Mouse (Mus musculus) stomach, embryonic 15.5 days (tissue): Measurements from ENCODE around the gene Olfr92. TPM values are rescaled to one million over a fixed set of nuclear protein-coding genes. Genes with fewer than 3 reads are reported as not detected.

Source experiments
- ATAC-seq: fragments of 200-750 bp; cut with Nextera tagmentation; 2 replicates; pipeline ENCODE4 v1.8.0; 2017; ENCODE audit warnings: low read depth, moderate number of reproducible peaks, moderate TSS enrichment; ENCODE audit not compliant: insufficient read depth, low FRiP score
- H3K27ac ChIP-seq: fragments of 300-500 bp; sonication (generic); 2 replicates; pipeline ENCODE4 v1.5.1; 2015; ENCODE audit warnings: mild to moderate bottlenecking, inconsistent platforms
- H3K27me3 ChIP-seq: fragments of 300-500 bp; sonication (generic); replicated peaks from 2 replicates; pipeline ENCODE4 v1.6.1; 2015; ENCODE audit warnings: inconsistent platforms
- H3K36me3 ChIP-seq: fragments of 300-500 bp; sonication (generic); 2 replicates; pipeline ENCODE4 v1.6.1; 2015; ENCODE audit warnings: inconsistent platforms
- H3K4me1 ChIP-seq: fragments of 300-500 bp; sonication (generic); 2 replicates; pipeline ENCODE4 v1.6.1; 2015; ENCODE audit warnings: inconsistent platforms
- H3K4me2 ChIP-seq: fragments of 300-500 bp; sonication (generic); 2 replicates; pipeline ENCODE4 v1.6.1; 2015; ENCODE audit warnings: mild to moderate bottlenecking, inconsistent platforms
- H3K4me3 ChIP-seq: fragments of 300-500 bp; sonication (generic); replicated peaks from 2 replicates; pipeline ENCODE4 v1.5.1; 2015; ENCODE audit warnings: inconsistent platforms
- H3K9ac ChIP-seq: fragments of 300-500 bp; sonication (generic); 2 replicates; pipeline ENCODE4 v1.6.1; 2015; ENCODE audit warnings: inconsistent platforms
- H3K9me3 ChIP-seq: fragments of 300-500 bp; sonication (generic); 2 replicates; pipeline ENCODE4 v1.6.1; 2016; ENCODE audit warnings: inconsistent platforms
- WGBS: fragments of 180-500 bp; shearing (Covaris S2); methylation state at CpG from one replicate; pipeline ENCODE4 v1.1.7; 2015; 5-methylcytosine and 5-hydroxymethylcytosine counted together
- polyA plus RNA-seq: library from polyadenylated mRNA; unstranded; fragments of >200 nt; fragmentation: Nextera tagmentation; extraction: Ambion mirVana; gene quantifications from 2 replicates; pipeline ENCODE4 v1.2.1, GENCODE M21; 2015

The Olfr92 gene
- polyA plus RNA-seq, 1 experiment from 2014 or later: not detected

DNA sequence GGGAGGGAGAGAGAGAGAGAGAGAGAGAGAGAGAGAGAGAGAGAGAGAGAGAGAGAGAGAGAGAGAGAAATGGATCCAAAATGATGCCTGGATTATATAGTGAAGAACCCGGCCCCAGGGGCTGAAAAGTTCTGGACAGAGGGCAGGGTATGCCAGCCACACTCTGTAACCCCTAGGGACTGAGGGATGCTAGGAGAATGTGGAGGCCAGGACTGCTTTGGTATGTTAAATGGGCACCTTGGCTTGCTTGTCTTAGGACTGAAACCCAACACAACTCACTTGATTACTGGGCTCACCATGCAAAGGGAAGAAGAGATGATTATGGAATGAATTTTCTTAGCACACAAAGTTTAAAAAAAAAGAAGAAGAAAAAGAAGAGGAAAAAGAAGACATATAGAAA lies 41.7 kb downstream of the Olfr92 start:
- WGBS: 50% methylated on average over 1 of the region's 1 CpGs

DNA sequence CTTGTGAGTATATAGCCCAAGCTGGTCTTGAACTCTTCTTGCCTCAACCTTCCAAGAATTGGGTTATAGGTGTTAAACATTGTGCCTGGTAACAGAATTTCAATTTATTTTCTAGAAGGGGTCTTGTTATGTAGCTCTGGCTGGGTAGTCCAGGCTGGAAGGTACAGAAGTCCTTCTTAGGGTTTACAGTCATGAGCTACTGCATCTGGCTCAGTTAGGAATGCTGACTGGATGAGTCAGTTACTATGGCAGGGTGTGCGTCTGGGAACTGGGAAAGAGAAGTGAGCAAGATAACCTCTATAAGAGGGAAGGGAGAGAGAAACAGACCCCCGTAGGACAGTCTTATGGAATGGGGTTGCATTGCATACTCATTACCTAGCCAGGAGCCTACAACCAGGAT lies 44.1 kb downstream of the Olfr92 start:
- Histone ChIP-seq H3K36me3 (peaks cover under 1% of the 10 kb centered on the region; the same call in 1 of the 2 replicates), H3K4me1 (no peaks in the 10 kb centered on the region), H3K9me3 (no peaks in the 10 kb centered on the region), H3K4me3 (no peak overlapping the region), H3K27me3 (no peaks in the 10 kb centered on the region), H3K27ac (no peak overlapping the region), H3K4me2 (no peak overlapping the region), H3K9ac (no peak overlapping the region)
- ATAC-seq: no peak
- WGBS: 83% methylated on average over 2 of the region's 2 CpGs

More for the DNA sequence above, 41.7 kb downstream of the Olfr92 start:
- H3K4me3 ChIP-seq: no peak overlapping the region
- ATAC-seq: no peak
- H3K4me2 ChIP-seq: no peak overlapping the region
- H3K27me3 ChIP-seq: no peaks in the 10 kb centered on the region
- H3K9ac ChIP-seq: no peak overlapping the region
- no peaks in the 10 kb centered on the region for H3K9me3 ChIP-seq
- H3K36me3 ChIP-seq: no peaks in the 10 kb centered on the region; the same call in 1 of the 2 replicates
- no peak overlapping the region for H3K27ac ChIP-seq
- H3K4me1 ChIP-seq: no peaks in the 10 kb centered on the region

DNA sequence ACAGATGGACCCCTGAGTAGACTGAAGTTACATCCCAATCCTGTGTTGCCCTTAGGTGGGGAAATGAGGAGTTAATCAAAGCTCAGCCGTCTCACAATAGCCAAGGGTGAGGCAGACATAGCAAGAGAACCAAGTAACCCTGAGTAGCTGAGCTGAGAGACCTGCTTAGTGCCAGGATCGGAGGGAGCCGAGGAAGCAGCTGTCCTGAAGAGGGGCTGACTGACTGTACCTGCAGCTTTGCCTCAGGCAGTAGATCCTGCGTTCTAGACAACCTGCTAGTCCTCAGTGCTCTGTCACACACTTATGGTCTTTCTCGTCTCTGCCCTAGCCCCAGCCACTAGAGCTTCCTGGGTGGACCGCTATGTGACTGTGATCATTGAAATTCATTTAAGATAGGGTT lies 44.7 kb downstream of the Olfr92 start:
- Histone ChIP-seq H3K4me2 (no peak overlapping the region), H3K4me1 (no peaks in the 10 kb centered on the region), H3K27ac (no peak overlapping the region), H3K27me3 (no peaks in the 10 kb centered on the region), H3K9me3 (no peaks in the 10 kb centered on the region), H3K36me3 (peaks cover 7% of the 10 kb centered on the region), H3K9ac (no peak overlapping the region), H3K4me3 (no peak overlapping the region)
- ATAC-seq: no peak
- WGBS: 88% methylated on average over 6 of the region's 6 CpGs

DNA sequence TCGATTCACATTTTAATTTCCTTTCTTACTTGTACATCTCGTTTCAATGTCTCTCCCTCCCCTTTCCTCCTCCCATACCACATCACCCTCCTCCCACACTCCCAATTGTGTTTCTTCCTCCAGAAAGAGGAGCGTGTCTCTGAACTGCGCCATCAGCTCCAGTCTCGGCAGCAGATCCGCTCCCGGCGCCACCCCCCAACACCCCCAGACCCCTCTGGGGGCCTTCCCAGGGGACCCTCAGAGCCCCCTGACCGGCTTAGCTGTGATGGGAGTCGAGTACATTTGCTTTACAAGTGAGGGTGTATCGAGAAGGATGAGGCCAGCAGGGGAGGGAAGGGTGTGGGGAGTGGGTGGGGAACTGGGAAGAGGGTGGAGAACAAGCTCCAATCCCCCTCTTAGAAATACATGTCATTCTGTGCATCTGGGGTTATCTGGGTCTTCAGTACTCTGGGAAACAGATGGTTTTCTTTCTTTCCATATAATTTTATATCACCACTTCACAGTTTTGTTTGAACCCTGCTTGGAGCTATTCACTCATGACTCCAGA lies 47.1 kb downstream of the Olfr92 start:
- Histone ChIP-seq H3K4me2 (no peak overlapping the region), H3K36me3 (peaks cover 15% of the 10 kb centered on the region), H3K27me3 (no peaks in the 10 kb centered on the region)

DNA sequence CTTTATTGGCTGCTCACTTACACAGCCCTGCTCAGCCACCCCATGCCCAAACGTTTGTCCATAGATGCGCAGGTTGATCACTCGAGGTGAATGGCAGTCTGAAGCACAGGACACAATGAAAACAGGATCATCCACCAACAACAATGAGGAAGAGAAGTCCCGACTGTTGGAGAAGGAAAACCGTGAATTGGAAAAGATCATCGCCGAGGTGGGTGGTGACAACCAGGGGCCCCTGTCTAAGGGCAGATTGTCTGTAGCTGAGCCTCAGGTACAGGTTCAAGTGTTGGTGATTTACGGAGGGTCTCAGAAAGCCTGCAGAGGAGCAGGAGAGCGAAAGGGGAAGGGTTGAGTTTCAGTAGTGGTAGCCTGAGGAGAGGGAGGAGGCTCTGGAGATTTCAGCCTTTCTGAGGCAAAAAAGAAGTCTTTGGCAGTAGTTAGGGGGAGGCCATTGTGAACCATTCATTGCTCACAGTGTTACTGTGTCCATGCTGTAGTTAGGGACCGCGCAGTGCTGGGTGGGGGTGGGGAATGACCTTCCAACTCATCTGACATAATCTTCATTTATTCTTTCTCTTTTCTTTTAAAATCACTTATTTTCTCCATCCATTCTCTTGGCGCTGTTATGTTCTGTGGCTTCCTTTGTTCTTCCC lies 47.7 kb downstream of the Olfr92 start:
- no peak overlapping the region for H3K4me2 ChIP-seq
- H3K4me3 ChIP-seq: no peak overlapping the region
- H3K27me3 ChIP-seq: no peaks in the 10 kb centered on the region
- H3K27ac ChIP-seq: no peak overlapping the region
- 80% methylated on average over 12 of the region's 12 CpGs for WGBS
- H3K9ac ChIP-seq: no peak overlapping the region
- no peak for ATAC-seq
- no peaks in the 10 kb centered on the region for H3K9me3 ChIP-seq
- peaks cover 15% of the 10 kb centered on the region for H3K36me3 ChIP-seq
- H3K4me1 ChIP-seq: no peaks in the 10 kb centered on the region

More for the DNA sequence above, 47.1 kb downstream of the Olfr92 start:
- no peaks in the 10 kb centered on the region for H3K9me3 ChIP-seq
- no peaks in the 10 kb centered on the region for H3K4me1 ChIP-seq
- no peak overlapping the region for H3K27ac ChIP-seq
- H3K9ac ChIP-seq: no peak overlapping the region
- no peak for ATAC-seq
- WGBS: 66% methylated on average over 11 of the region's 11 CpGs
- no peak overlapping the region for H3K4me3 ChIP-seq

DNA sequence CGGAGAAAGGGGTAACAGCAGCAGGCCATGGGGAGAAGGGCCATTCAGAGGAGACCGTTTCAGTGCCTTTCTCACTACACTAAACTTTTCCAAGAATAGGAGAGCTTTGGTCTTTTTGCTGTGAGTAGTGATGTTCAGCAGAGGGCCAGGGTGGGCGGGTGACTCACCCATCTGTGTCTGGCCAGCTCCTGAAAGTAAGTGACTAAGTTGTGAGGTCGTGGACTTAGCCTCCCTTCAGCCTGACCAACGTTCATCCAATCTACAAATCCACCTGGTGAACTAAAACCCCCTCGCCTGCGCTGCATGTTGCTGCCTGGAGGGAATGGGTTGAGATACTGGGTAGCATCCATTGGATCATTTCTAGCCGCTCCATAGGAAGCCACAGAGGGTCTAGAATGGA lies 49.8 kb downstream of the Olfr92 start:
- Histone ChIP-seq H3K4me1 (no peaks in the 10 kb centered on the region), H3K27me3 (no peaks in the 10 kb centered on the region), H3K36me3 (peaks cover 21% of the 10 kb centered on the region), H3K4me3 (no peak overlapping the region), H3K4me2 (no peak overlapping the region), H3K9ac (no peak overlapping the region), H3K27ac (no peak overlapping the region), H3K9me3 (no peaks in the 10 kb centered on the region)
- 89% methylated on average over 8 of the region's 8 CpGs for WGBS
- ATAC-seq: no peak

DNA sequence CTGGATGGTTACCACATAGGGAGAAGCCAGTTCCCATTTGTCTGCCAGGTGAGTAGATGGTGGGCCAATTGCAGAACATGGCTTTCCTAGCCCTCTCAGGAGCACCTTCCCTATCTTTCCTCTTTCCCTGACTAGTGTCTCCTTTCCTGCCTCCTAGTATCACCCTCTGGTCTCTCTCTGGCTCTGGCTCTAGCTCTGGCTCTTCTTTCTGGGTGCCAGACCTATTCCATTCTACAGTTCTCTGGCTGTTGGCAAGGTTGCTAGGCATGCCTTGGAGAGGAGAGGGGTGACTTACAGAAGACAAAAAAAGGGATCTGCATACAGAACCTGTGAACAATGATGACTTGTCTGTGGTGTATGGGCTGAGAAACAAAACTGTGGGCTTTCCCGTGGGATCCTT lies 52.0 kb downstream of the Olfr92 start:
- H3K27me3 ChIP-seq: no peaks in the 10 kb centered on the region
- 86% methylated on average over 1 of the region's 1 CpGs for WGBS
- peaks cover 28% of the 10 kb centered on the region for H3K36me3 ChIP-seq

DNA sequence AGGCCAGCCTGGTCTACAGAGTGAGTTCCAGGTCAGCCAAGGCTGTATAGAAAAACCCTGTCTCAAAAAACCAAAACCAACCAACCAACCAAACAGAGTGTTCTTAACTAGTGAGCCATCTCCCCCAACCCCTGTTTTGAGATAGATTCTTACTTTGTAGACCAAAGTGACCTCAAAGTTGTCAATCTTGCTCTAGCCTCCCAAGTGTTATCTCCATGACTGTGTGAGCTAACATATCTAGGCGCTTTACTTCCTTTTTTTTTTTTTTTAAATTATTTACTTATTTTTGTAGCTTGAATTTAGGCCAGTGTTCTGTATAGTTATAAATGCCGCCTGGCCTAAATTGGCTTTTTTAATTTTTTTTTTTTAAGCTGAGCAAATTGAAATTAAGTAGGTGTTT lies 53.9 kb downstream of the Olfr92 start:
- Histone ChIP-seq H3K4me2 (no peak overlapping the region), H3K4me1 (no peaks in the 10 kb centered on the region), H3K4me3 (no peak overlapping the region), H3K27ac (no peak overlapping the region), H3K9ac (no peak overlapping the region), H3K27me3 (no peaks in the 10 kb centered on the region), H3K9me3 (no peaks in the 10 kb centered on the region), H3K36me3 (peaks cover 34% of the 10 kb centered on the region; the same call in 1 of the 2 replicates)
- no peak for ATAC-seq
- 99% methylated on average over 2 of the region's 2 CpGs for WGBS

More for the DNA sequence above, 52.0 kb downstream of the Olfr92 start:
- Histone ChIP-seq H3K4me3 (no peak overlapping the region), H3K9me3 (no peaks in the 10 kb centered on the region), H3K27ac (no peak overlapping the region), H3K9ac (no peak overlapping the region), H3K4me2 (no peak overlapping the region), H3K4me1 (no peaks in the 10 kb centered on the region)
- ATAC-seq: no peak

DNA sequence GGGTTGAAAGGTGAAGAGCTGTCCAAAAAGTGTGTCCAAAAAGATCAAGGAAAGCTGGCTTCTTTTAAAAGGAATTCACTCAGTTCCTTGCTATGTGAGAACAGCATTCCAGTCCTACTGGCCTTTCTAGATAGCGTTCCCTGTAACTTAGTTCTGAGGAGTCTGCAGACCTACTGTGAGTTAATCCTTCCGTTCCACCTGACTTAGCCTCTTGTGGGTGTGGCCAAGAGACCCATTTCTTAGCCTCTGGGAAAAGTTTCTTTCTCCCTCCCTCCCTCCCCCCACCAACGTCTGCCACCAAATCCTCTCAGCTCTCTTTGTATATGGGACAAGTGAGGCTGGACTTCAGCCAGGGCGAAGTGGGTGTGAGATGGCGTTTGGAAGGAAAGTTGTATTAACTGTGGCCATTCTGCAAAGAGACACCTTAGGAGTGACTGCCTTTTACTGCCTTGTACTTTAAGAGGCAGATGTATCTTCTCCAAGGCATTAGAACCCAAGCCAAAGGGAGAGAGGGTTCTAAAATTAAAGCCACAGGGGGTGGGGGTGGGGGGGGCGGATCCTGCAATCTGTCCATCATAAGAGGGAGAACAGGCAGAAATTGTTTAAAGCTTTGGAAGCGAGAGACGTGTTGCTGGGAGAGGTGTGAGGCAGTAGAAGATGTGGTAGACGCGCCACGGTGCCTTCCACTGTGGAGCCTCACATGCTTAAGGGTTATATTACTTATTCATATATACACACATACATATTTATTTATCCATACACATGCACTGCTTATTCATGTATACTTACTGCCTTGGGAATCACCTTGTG lies 56.0 kb downstream of the Olfr92 start:
- Histone ChIP-seq H3K27ac (no peak overlapping the region), H3K36me3 (peaks cover 24% of the 10 kb centered on the region; the same call in 1 of the 2 replicates), H3K4me1 (no peaks in the 10 kb centered on the region), H3K4me3 (no peak overlapping the region), H3K9me3 (no peaks in the 10 kb centered on the region), H3K4me2 (no peak overlapping the region), H3K27me3 (no peaks in the 10 kb centered on the region), H3K9ac (no peak overlapping the region)
- WGBS: 83% methylated on average over 11 of the region's 11 CpGs
- ATAC-seq: no peak

DNA sequence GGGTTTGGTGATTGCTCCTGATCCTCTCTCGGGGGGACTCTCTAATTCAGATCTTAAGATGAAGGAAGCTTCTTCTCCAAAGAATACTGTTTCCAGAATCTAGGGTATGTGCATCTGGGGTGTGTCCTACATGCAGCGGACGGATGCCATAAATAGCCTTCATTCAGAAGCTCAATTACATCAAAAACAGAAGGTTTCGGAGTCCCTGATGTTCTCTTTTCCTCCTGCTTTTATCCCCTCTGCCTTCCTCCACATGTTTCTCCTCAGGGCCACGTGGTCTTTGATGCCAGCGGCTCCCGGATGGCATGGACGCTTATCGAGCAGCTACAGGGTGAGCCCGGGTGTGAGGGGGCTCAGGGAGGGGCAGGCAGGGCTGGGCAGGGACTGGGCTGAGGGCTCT lies 56.8 kb downstream of the Olfr92 start:
- Histone ChIP-seq H3K27ac (no peak overlapping the region), H3K4me1 (no peaks in the 10 kb centered on the region), H3K9me3 (no peaks in the 10 kb centered on the region), H3K36me3 (peaks cover 26% of the 10 kb centered on the region; the same call in 1 of the 2 replicates), H3K27me3 (no peaks in the 10 kb centered on the region), H3K9ac (no peak overlapping the region), H3K4me2 (no peak overlapping the region), H3K4me3 (no peak overlapping the region)
- no peak for ATAC-seq
- 76% methylated on average over 10 of the region's 10 CpGs for WGBS

DNA sequence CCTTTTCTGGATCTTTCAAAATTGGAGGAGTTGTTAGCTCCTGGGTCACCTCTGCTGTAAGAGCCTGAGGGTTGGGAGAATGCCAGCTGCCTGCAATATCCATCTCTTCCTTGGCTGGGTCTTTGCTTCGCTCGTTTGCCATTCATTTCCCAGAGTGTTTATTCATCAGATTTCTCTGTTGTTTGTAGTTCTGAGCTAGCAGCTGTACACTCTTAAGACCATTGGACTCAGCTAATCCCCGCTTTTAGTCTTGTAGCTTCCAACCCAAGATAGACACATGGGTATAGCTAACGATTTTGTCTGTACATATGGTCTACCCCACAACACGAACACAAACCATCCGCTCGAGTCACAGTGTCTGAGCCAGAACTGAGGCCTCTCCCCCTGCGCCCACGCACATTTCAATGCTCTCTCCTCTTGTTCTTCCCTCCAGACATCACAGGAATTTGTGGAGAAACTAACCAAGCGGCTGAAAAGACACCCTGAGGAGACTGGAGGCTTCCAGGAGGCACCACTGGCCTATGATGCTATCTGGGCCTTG lies 57.7 kb downstream of the Olfr92 start:
- Histone ChIP-seq H3K9ac (no peak overlapping the region), H3K4me1 (no peaks in the 10 kb centered on the region), H3K4me3 (no peak overlapping the region), H3K9me3 (no peaks in the 10 kb centered on the region), H3K27ac (no peak overlapping the region), H3K36me3 (peaks cover 25% of the 10 kb centered on the region; the same call in 1 of the 2 replicates), H3K4me2 (no peak overlapping the region), H3K27me3 (no peaks in the 10 kb centered on the region)
- WGBS: 75% methylated on average over 10 of the region's 10 CpGs
- no peak for ATAC-seq

DNA sequence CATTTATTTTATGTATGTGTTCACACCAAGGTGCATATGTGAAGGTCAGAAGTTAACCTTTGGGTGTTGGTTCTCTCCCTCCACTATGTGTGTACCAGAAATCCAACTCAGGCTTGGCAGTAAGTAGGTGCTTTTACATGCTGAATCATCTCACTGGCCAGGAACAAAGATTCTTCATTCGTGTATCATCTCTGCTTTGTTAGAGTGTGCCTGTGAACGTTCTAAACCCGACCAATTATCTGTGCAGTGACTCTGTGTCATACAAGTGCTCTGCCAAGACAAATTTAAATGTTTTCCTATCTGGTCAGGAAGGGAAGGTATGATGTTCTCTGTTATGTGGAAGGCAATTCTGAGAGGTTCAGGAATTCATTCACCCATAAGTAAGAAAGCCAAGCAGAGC lies 58.5 kb downstream of the Olfr92 start:
- Histone ChIP-seq H3K36me3 (peaks cover 29% of the 10 kb centered on the region), H3K4me3 (no peak overlapping the region), H3K27me3 (no peaks in the 10 kb centered on the region), H3K4me2 (no peak overlapping the region), H3K9ac (no peak overlapping the region), H3K9me3 (no peaks in the 10 kb centered on the region), H3K27ac (no peak overlapping the region), H3K4me1 (no peaks in the 10 kb centered on the region)
- 83% methylated on average over 3 of the region's 3 CpGs for WGBS
- ATAC-seq: no peak
